Mouse (Mus musculus) adrenal gland, postnatal 4 days (tissue): Measurements from ENCODE around the gene Cab39l. TPM values are rescaled to one million over a fixed set of nuclear protein-coding genes. Genes with fewer than 3 reads are reported as not detected.
"Not testable (repeated sequence)": the region's sequence is repeated elsewhere in the genome, so short reads cannot be mapped to it uniquely, and the experiment has no call there.

Experiments
- DNase-seq, 2 experiments: peaks; one replicate each; pipeline ENCODE4 v3.0.0; 2021 to 2022; ENCODE audit warnings: low spot score in 2 of 2, mixed read lengths in 2 of 2
- total RNA-seq, 2 experiments: library from RNA; stranded (reverse); gene quantifications; 2 replicates each; pipeline ENCODE4 v1.2.3; 2021

Gene Cab39l
- total RNA-seq, 2 experiments from 2014 or later, result 28.1 to 28.8 TPM

GRCm38 (mm10) chr14:59557071-59557470 is 116.3 kb downstream of the Cab39l start:
- DNase-seq, result no peak

DNA sequence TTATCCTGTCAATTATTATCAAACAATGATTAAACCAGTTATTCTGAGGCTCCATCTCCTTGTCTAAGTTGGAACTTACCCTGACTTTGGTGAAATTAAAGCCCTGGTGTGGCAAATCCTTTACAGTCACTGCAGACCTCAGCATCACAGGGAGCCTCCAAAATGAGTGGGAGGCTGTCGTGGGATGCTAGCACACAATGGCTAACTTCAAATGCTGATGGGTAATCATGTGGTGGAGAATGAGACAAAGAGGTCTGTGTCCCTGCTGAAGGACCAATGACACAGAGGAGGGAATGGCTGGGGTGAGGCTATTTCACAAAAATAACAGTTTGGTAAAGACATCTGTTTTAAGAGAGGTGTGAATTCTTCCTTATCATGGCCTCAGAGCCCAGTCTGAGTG is 117.1 kb downstream of the Cab39l start:
- DNase-seq, result no peak

- no peak for DNase-seq
Measured at GRCm38 (mm10) chr14:59566756-59567155, 126.0 kb downstream of the Cab39l start.

GRCm38 (mm10) chr14:59576385-59576784 is 135.6 kb downstream of the Cab39l start:
- DNase-seq, result no peak

DNA sequence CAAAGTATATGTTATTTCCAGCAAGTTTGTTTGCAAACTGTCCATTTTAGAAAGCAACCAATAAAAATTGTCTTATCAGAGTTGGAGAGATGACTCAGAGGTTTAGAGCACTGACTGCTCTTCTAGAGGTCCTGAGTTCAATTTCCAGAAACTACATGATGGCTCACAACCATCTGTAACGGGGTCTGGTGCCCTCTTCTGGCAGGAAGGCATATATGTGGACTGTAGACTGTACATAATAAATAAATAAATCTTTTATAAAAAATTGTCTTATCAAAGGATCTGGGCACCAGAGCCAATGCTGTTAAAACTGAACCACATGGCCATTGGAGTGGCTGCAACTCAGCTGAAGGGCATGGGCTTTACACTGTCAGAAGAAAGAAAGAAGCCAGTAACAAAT is 149.8 kb downstream of the Cab39l start:
- no peak for DNase-seq

GRCm38 (mm10) chr14:59591901-59592300 is 151.1 kb downstream of the Cab39l start:
- DNase-seq, result no peak

- no peak for DNase-seq
Measured at GRCm38 (mm10) chr14:59592593-59592992, 151.8 kb downstream of the Cab39l start.

DNA sequence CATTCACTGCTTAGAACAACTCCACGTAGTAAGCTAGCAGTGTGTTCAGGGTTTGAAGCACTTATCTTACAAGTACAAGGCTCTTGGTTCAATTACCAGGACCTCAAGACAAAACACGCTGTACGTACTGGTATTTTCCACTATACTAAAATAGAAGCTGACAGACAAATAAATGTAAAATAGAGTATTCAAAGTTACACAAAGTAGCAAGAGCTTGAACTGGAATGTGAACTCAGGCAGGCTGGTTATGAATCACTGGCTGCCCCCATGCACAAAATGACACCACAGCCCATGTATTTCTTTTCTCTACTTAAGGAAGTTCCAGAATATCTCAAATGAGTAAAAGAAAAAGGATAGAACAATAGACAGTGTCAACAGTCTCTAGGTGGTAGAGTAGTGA is 154.2 kb downstream of the Cab39l start:
- DNase-seq, result no peak

- DNase-seq, result peak; percentile 94 to 95
Measured at GRCm38 (mm10) chr14:59597398-59598259, 156.9 kb downstream of the Cab39l start, which contains the start of gene Cdadc1. Gene Cdadc1 (minus strand): TSS chr14:59597959.

GRCm38 (mm10) chr14:59598260-59598627 is 157.5 kb downstream of the Cab39l start:
- no peak for DNase-seq

DNA sequence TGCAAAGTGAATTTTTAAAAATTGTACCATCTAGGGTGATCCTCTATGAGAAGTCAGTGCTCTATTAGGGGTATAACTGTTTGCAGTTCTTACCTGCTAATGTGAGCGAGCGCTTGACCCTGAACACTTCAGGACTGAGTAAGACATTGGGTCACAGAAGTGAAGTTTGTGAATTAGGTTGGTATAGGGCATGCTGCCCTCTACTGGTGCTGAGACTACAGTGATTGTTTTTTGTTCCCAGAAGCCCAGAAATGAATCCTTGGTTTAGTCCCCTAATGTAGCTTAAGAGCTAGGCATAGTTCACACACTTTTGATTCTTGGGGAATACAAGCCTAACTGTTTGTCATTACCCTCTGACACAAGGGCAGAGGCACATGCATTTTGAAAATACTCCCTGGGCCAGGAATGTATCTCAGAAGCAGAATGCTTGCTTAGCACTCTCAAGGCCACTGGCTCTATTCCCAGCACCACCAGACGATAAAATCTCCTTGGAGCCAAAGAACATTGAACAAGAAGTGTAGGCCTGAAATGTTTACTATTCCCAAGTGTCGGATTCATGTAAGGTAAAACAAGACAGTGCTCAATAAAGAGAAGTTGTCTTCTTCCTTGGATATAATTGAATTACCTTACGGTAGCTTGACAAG is 163.4 kb downstream of the Cab39l start:
- DNase-seq, result no peak

DNA sequence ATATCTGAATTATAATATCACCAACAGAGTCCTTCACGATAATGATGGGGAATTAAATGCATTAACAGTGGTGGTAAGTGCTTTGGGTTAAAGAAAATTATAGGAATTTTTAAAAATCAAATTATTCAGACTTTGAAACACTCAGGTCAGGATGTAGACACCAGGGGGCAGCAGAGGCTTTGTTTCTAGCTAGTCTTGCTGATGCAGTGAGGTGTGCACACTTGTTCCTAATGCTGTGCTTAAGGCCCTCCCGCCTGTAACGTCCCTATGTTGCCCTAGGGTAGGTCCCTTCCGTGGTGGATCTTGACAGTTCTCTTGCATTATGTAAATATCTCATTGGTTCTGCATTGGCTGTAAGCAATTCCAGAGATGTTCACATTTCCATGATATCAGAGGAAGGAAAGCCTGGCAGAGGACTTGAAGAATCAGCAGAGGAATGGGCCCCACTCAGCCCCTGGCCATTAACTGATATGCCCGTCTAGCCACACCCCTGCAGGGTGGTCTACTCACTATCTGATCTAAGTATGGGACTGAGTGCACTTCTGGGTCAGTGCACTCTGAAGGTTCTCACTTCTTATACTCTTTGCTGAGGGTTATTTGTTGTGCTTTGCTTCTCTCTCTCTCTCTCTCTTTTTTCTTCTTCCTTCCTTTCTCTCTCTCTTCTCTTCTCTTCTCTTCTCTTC is 165.0 kb downstream of the Cab39l start:
- DNase-seq, result peak in 1 of 2 experiments; percentile 50

GRCm38 (mm10) chr14:59607021-59607420 is 166.2 kb downstream of the Cab39l start:
- DNase-seq, result no peak

DNA sequence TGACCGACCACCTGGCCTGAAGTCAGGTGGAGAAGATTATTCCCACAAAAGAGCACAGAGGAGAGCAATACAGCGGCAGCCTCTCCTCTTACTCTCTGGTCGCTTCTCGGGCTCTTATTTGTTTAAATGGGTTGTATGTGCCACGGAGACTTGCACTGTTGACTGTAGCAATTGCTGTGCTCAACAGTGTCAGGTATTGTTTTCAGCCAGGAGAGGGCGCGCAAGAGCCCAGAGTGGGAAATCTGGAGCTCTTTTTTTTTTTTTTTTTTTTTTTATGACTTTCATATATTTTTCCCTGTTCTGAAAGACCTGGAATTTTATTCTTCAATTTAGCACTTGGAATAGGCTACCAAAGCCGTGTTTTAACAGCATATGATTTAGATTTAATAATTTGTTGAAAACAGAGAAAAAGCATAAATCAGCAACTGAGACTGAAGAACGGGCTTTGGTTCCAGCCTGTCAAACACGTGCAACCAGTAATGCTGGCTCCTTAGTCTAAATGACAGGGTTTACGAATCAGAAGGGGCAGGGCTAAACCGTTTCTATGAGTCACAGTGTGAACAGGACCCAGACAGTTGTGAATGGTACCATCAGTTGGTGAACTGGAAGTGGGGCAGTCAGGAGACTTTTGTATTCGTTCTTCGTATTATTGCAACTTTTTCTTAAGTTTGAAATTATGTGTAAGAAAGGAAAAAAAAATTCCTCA is 172.3 kb downstream of the Cab39l start:
- peak in 1 of 2 experiments; percentile 55 for DNase-seq

GRCm38 (mm10) chr14:59614149-59614548 is 173.4 kb downstream of the Cab39l start:
- not testable (repeated sequence) for DNase-seq

GRCm38 (mm10) chr14:59616802-59617201 is 176.0 kb downstream of the Cab39l start:
- no peak for DNase-seq

GRCm38 (mm10) chr14:59624326-59624885 is 183.6 kb downstream of the Cab39l start:
- DNase-seq, result no peak

GRCm38 (mm10) chr14:59625158-59625805 is 184.5 kb downstream of the Cab39l start, which contains the start of gene Shisa2:
Gene Shisa2 (plus strand): TSS chr14:59625308.
- DNase-seq, result peak; percentile 52 to 71

DNA sequence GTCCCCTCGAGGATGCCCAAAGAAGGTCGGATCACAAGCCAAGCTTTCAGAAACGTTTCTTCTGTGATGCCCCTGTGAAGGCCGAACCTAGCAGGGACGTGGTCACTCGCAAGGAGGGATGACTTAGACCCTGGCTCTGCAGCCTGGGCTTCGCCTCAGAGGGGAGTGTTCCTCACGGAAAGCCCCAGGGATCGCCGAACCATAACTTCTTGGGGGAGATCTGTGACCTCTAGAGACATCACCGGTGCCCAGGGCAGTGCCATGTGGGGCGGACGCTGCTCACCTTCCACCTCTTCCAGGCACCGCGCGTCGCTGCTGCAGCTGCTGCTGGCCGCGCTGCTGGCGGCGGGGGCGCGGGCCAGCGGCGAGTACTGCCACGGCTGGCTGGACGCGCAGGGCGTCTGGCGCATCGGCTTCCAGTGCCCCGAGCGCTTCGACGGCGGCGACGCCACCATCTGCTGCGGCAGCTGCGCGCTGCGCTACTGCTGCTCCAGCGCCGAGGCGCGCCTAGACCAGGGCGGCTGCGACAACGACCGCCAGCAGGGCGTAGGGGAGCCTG is 185.1 kb downstream of the Cab39l start:
- DNase-seq, result no peak

- no peak for DNase-seq
Measured at GRCm38 (mm10) chr14:59626711-59627110, 185.9 kb downstream of the Cab39l start.
